ENCODE assay signal across 17 mouse cellular contexts in genomic region chr7:6837297-6837925, GRCm38 (mm10).
A peak's percentile ranks its signal among the peaks of the same experiment; 100 is the strongest.
DNase-seq lines count a peak whose midpoint lies in the region; ATAC-seq lines count a peak whose summit lies in the region.
"Had no signal": no experiment of that assay in that cellular context is flagged by ENCODE, and none has a peak within 500 bp of the region (broad histone marks: within the 10 kb centered on the region; RNA-seq: fewer than 3 reads in every experiment).

No protein-coding gene starts in this region.

- H3K9ac ChIP-seq in liver, embryonic 15.5 days, result no peak overlapping the region
- no peak overlapping the region for H3K9ac ChIP-seq in liver, embryonic 11.5 days (ENCODE audit: low read depth, low read length)
- no peak overlapping the region for H3K9ac ChIP-seq in intestine, embryonic 15.5 days
- H3K9ac ChIP-seq: forebrain, embryonic 15.5 days; liver, embryonic 14.5 days had no signal

- H3K4me2 ChIP-seq in liver, embryonic 15.5 days, result no peak overlapping the region
- H3K4me2 ChIP-seq in liver, embryonic 11.5 days, result no peak overlapping the region
- no peak overlapping the region for H3K4me2 ChIP-seq in intestine, embryonic 15.5 days (replicated peaks)
- H3K4me2 ChIP-seq: forebrain, embryonic 15.5 days had no signal

- DNase-seq in liver, embryonic 11.5 days (ENCODE audit: low spot score), result no peak
- no peak for DNase-seq in embryonic facial prominence, embryonic 10.5 days (ENCODE audit: low spot score)
- peak; percentile 59 for DNase-seq in mesoderm, embryonic 11.5 days (ENCODE audit: low read depth, low spot score)
- DNase-seq in ovary, postnatal 10 days (ENCODE audit: low spot score), result no peak
- no peak for DNase-seq in cerebellum, postnatal 4 days (ENCODE audit: low spot score in 2 of 2)
- DNase-seq: cerebellum, adult 2 months; gastrocnemius, postnatal 36 days; kidney, postnatal 4 days; layer of hippocampus, adult 9-11 months; right cerebral cortex, postnatal 25 days; thymus, adult 18-20 months had no signal

- H3K27me3 ChIP-seq in liver, embryonic 15.5 days, result no peaks in the 10 kb centered on the region
- no peaks in the 10 kb centered on the region for H3K27me3 ChIP-seq in liver, embryonic 11.5 days (replicated peaks; ENCODE audit: control insufficient read depth, insufficient read depth, low read length)
- no peaks in the 10 kb centered on the region for H3K27me3 ChIP-seq in embryonic facial prominence, embryonic 10.5 days (replicated peaks; ENCODE audit: low read depth, poor library complexity, severe bottlenecking)
- no peaks in the 10 kb centered on the region for H3K27me3 ChIP-seq in intestine, embryonic 15.5 days (replicated peaks)
- H3K27me3 ChIP-seq: forebrain, embryonic 15.5 days had no signal

- no peaks in the 10 kb centered on the region for H3K9me3 ChIP-seq in liver, embryonic 15.5 days (replicated peaks)
- no peaks in the 10 kb centered on the region for H3K9me3 ChIP-seq in liver, embryonic 11.5 days (ENCODE audit: control insufficient read depth, low read length)
- H3K9me3 ChIP-seq in embryonic facial prominence, embryonic 10.5 days, result no peaks in the 10 kb centered on the region
- no peaks in the 10 kb centered on the region for H3K9me3 ChIP-seq in intestine, embryonic 15.5 days
- H3K9me3 ChIP-seq: forebrain, embryonic 15.5 days; hindbrain, embryonic 10.5 days had no signal

- H3K4me3 ChIP-seq in liver, embryonic 15.5 days (replicated peaks), result no peak overlapping the region
- H3K4me3 ChIP-seq in liver, embryonic 11.5 days (ENCODE audit: low read depth, low read length), result no peak overlapping the region
- no peak overlapping the region for H3K4me3 ChIP-seq in embryonic facial prominence, embryonic 10.5 days
- H3K4me3 ChIP-seq in intestine, embryonic 15.5 days (replicated peaks), result no peak overlapping the region
- H3K4me3 ChIP-seq: forebrain, embryonic 15.5 days; hindbrain, embryonic 10.5 days had no signal

- H3K27ac ChIP-seq in liver, embryonic 15.5 days (replicated peaks), result peak overlapping the region; percentile 46; the same call in 1 of the 2 replicates
- no peak overlapping the region for H3K27ac ChIP-seq in liver, embryonic 11.5 days (ENCODE audit: low read depth, low read length)
- H3K27ac ChIP-seq in embryonic facial prominence, embryonic 10.5 days (replicated peaks), result peak overlapping the region; percentile 70
- H3K27ac ChIP-seq in intestine, embryonic 15.5 days, result 0 out of 2 replicates have a peak overlapping the region, but pooled peaks have one; percentile 9
- H3K27ac ChIP-seq: forebrain, embryonic 15.5 days; hindbrain, embryonic 10.5 days; liver, embryonic 14.5 days had no signal

- 36% methylated on average over 3 of the region's 3 CpGs for WGBS in liver, embryonic 15.5 days (ENCODE audit: insufficient replicate concordance)
- 64% methylated on average over 3 of the region's 3 CpGs for WGBS in liver, embryonic 11.5 days
- WGBS in embryonic facial prominence, embryonic 10.5 days, result 47% methylated on average over 3 of the region's 3 CpGs
- WGBS in intestine, embryonic 15.5 days, result 45% methylated on average over 3 of the region's 3 CpGs

- no peak for ATAC-seq in liver, embryonic 15.5 days (ENCODE audit: insufficient read depth)
- ATAC-seq in liver, embryonic 11.5 days (replicated peaks; ENCODE audit: low FRiP score), result no peak
- peak; percentile 1; the same call in 1 of the 2 replicates for ATAC-seq in intestine, embryonic 15.5 days
- ATAC-seq: forebrain, embryonic 15.5 days; midbrain, embryonic 16.5 days had no signal

- H3K36me3 ChIP-seq in liver, embryonic 15.5 days (replicated peaks), result no peaks in the 10 kb centered on the region
- no peaks in the 10 kb centered on the region for H3K36me3 ChIP-seq in liver, embryonic 11.5 days (ENCODE audit: control insufficient read depth, insufficient read depth, low read length)
- H3K36me3 ChIP-seq in embryonic facial prominence, embryonic 10.5 days (replicated peaks), result no peaks in the 10 kb centered on the region
- H3K36me3 ChIP-seq in intestine, embryonic 15.5 days, result no peaks in the 10 kb centered on the region
- H3K36me3 ChIP-seq: forebrain, embryonic 15.5 days; hindbrain, embryonic 10.5 days had no signal

- H3K4me1 ChIP-seq in liver, embryonic 15.5 days (replicated peaks), result no peaks in the 10 kb centered on the region
- no peaks in the 10 kb centered on the region for H3K4me1 ChIP-seq in liver, embryonic 11.5 days (replicated peaks; ENCODE audit: control insufficient read depth, insufficient read depth, low read length)
- H3K4me1 ChIP-seq in embryonic facial prominence, embryonic 10.5 days, result peaks cover 40% of the 10 kb centered on the region
- H3K4me1 ChIP-seq in intestine, embryonic 15.5 days (replicated peaks), result peaks cover 5% of the 10 kb centered on the region; the same call in 1 of the 2 replicates
